Mouse (Mus musculus) G1E (cell line): ENCODE measurements around the gene Mrvi1.

ENCODE experiments used
- CTCF ChIP-seq: IDR thresholded peaks from 2 replicates; pipeline ENCODE4 v1.5.1; 2012; ENCODE audit warnings: low read depth, low read length, inconsistent platforms, mixed read lengths
- TAL1 ChIP-seq: conservative IDR thresholded peaks from 2 replicates; pipeline ENCODE4 v1.6.1; 2012; ENCODE audit warnings: low read depth, low read length, inconsistent platforms, mixed read lengths

GRCm38 (mm10) chr7:111015731-111016130 is 33.5 kb upstream of the Mrvi1 start:
- TF ChIP-seq CTCF (no peak), TAL1 (no peak)
